Mouse (Mus musculus): ENCODE measurements around the gene Cish. TPM values are rescaled to one million over a fixed set of nuclear protein-coding genes. Genes with fewer than 3 reads are reported as not detected.

The Cish gene
- polyA plus RNA-seq, 1 experiment from 2014 or later = 4.9 TPM

- Histone ChIP-seq H3K4me3 (ENCODE audit: low read depth, low read length) (no peak overlapping the region), H3K9me3 (replicated peaks; ENCODE audit: control insufficient read depth, low read length) (no peaks in the 10 kb centered on the region), H3K4me1 (ENCODE audit: control insufficient read depth, insufficient read depth, low read length) (no peaks in the 10 kb centered on the region), H3K36me3 (ENCODE audit: control insufficient read depth, insufficient read depth, low read length) (no peaks in the 10 kb centered on the region), H3K9ac (ENCODE audit: low read length) (no peak overlapping the region), H3K4me2 (ENCODE audit: low read length) (no peak overlapping the region), H3K27me3 (replicated peaks; ENCODE audit: control insufficient read depth, insufficient read depth, low read length) (no peaks in the 10 kb centered on the region), H3K27ac (ENCODE audit: low read depth, low read length) (no peak overlapping the region)
- DNase-seq (ENCODE audit: low spot score) (no peak), ATAC-seq (no peak)
- WGBS = 79% methylated on average over 7 of the region's 7 CpGs
Measured at GRCm38 (mm10) chr9:107271177-107271938, 24.5 kb upstream of the Cish start.

GRCm38 (mm10) chr9:107272284-107272683 is 23.5 kb upstream of the Cish start:
- DNase-seq (ENCODE audit: low spot score) (no peak), ATAC-seq (no peak)
- H3K4me3 ChIP-seq (ENCODE audit: low read depth, low read length) = no peak overlapping the region
- H3K27ac ChIP-seq (ENCODE audit: low read depth, low read length) = no peak overlapping the region
- no peak overlapping the region for H3K4me2 ChIP-seq (ENCODE audit: low read length)
- no peaks in the 10 kb centered on the region for H3K36me3 ChIP-seq (ENCODE audit: control insufficient read depth, insufficient read depth, low read length)
- no peak overlapping the region for H3K9ac ChIP-seq (ENCODE audit: low read length)
- H3K9me3 ChIP-seq (replicated peaks; ENCODE audit: control insufficient read depth, low read length) = no peaks in the 10 kb centered on the region
- H3K27me3 ChIP-seq (replicated peaks; ENCODE audit: control insufficient read depth, insufficient read depth, low read length) = no peaks in the 10 kb centered on the region
- 80% methylated on average over 4 of the region's 4 CpGs for WGBS
- no peaks in the 10 kb centered on the region for H3K4me1 ChIP-seq (ENCODE audit: control insufficient read depth, insufficient read depth, low read length)

GRCm38 (mm10) chr9:107273184-107273583 is 22.6 kb upstream of the Cish start:
- Histone ChIP-seq H3K9ac (ENCODE audit: low read length) (no peak overlapping the region), H3K4me1 (ENCODE audit: control insufficient read depth, insufficient read depth, low read length) (no peaks in the 10 kb centered on the region), H3K9me3 (replicated peaks; ENCODE audit: control insufficient read depth, low read length) (no peaks in the 10 kb centered on the region), H3K27ac (ENCODE audit: low read depth, low read length) (no peak overlapping the region), H3K36me3 (ENCODE audit: control insufficient read depth, insufficient read depth, low read length) (no peaks in the 10 kb centered on the region), H3K27me3 (replicated peaks; ENCODE audit: control insufficient read depth, insufficient read depth, low read length) (no peaks in the 10 kb centered on the region), H3K4me2 (ENCODE audit: low read length) (no peak overlapping the region), H3K4me3 (ENCODE audit: low read depth, low read length) (no peak overlapping the region)
- ATAC-seq (no peak), DNase-seq (ENCODE audit: low spot score) (no peak)
- WGBS = 78% methylated on average over 10 of the region's 10 CpGs

- Histone ChIP-seq H3K9ac (ENCODE audit: low read length) (no peak overlapping the region), H3K4me1 (ENCODE audit: control insufficient read depth, insufficient read depth, low read length) (peaks cover 4% of the 10 kb centered on the region), H3K36me3 (ENCODE audit: control insufficient read depth, insufficient read depth, low read length) (no peaks in the 10 kb centered on the region), H3K27ac (ENCODE audit: low read depth, low read length) (no peak overlapping the region), H3K27me3 (replicated peaks; ENCODE audit: control insufficient read depth, insufficient read depth, low read length) (no peaks in the 10 kb centered on the region), H3K9me3 (replicated peaks; ENCODE audit: control insufficient read depth, low read length) (no peaks in the 10 kb centered on the region), H3K4me2 (ENCODE audit: low read length) (no peak overlapping the region), H3K4me3 (ENCODE audit: low read depth, low read length) (no peak overlapping the region)
- DNase-seq (ENCODE audit: low spot score) = no peak
- 48% methylated on average over 6 of the region's 6 CpGs for WGBS
- ATAC-seq = no peak
Measured at GRCm38 (mm10) chr9:107274751-107275150, 21.1 kb upstream of the Cish start.

GRCm38 (mm10) chr9:107275710-107276109 is 20.1 kb upstream of the Cish start:
- H3K36me3 ChIP-seq (ENCODE audit: control insufficient read depth, insufficient read depth, low read length) = no peaks in the 10 kb centered on the region
- no peak overlapping the region for H3K9ac ChIP-seq (ENCODE audit: low read length)
- no peak overlapping the region for H3K27ac ChIP-seq (ENCODE audit: low read depth, low read length)
- H3K27me3 ChIP-seq (replicated peaks; ENCODE audit: control insufficient read depth, insufficient read depth, low read length) = no peaks in the 10 kb centered on the region
- no peak overlapping the region for H3K4me2 ChIP-seq (ENCODE audit: low read length)
- H3K9me3 ChIP-seq (replicated peaks; ENCODE audit: control insufficient read depth, low read length) = no peaks in the 10 kb centered on the region
- H3K4me1 ChIP-seq (ENCODE audit: control insufficient read depth, insufficient read depth, low read length) = peaks cover 4% of the 10 kb centered on the region
- H3K4me3 ChIP-seq (ENCODE audit: low read depth, low read length) = no peak overlapping the region
- 79% methylated on average over 5 of the region's 5 CpGs for WGBS
- no peak for ATAC-seq
- no peak for DNase-seq (ENCODE audit: low spot score)

GRCm38 (mm10) chr9:107277603-107278002 is 18.2 kb upstream of the Cish start:
- peaks cover 4% of the 10 kb centered on the region for H3K4me1 ChIP-seq (ENCODE audit: control insufficient read depth, insufficient read depth, low read length)
- H3K9me3 ChIP-seq (replicated peaks; ENCODE audit: control insufficient read depth, low read length) = no peaks in the 10 kb centered on the region
- H3K4me2 ChIP-seq (ENCODE audit: low read length) = no peak overlapping the region
- no peaks in the 10 kb centered on the region for H3K27me3 ChIP-seq (replicated peaks; ENCODE audit: control insufficient read depth, insufficient read depth, low read length)
- no peak overlapping the region for H3K27ac ChIP-seq (ENCODE audit: low read depth, low read length)
- DNase-seq (ENCODE audit: low spot score) = no peak
- ATAC-seq = no peak
- H3K36me3 ChIP-seq (ENCODE audit: control insufficient read depth, insufficient read depth, low read length) = no peaks in the 10 kb centered on the region
- no peak overlapping the region for H3K9ac ChIP-seq (ENCODE audit: low read length)
- WGBS = 87% methylated on average over 7 of the region's 7 CpGs
- no peak overlapping the region for H3K4me3 ChIP-seq (ENCODE audit: low read depth, low read length)

GRCm38 (mm10) chr9:107278126-107278525 is 17.7 kb upstream of the Cish start:
- Histone ChIP-seq H3K9me3 (replicated peaks; ENCODE audit: control insufficient read depth, low read length) (no peaks in the 10 kb centered on the region), H3K9ac (ENCODE audit: low read length) (no peak overlapping the region), H3K27me3 (replicated peaks; ENCODE audit: control insufficient read depth, insufficient read depth, low read length) (no peaks in the 10 kb centered on the region), H3K36me3 (ENCODE audit: control insufficient read depth, insufficient read depth, low read length) (no peaks in the 10 kb centered on the region), H3K4me3 (ENCODE audit: low read depth, low read length) (no peak overlapping the region), H3K4me1 (ENCODE audit: control insufficient read depth, insufficient read depth, low read length) (peaks cover 4% of the 10 kb centered on the region), H3K27ac (ENCODE audit: low read depth, low read length) (no peak overlapping the region), H3K4me2 (ENCODE audit: low read length) (no peak overlapping the region)
- ATAC-seq (no peak), DNase-seq (ENCODE audit: low spot score) (no peak)
- WGBS = 49% methylated on average over 4 of the region's 4 CpGs

- Histone ChIP-seq H3K9me3 (replicated peaks; ENCODE audit: control insufficient read depth, low read length) (no peaks in the 10 kb centered on the region), H3K27ac (ENCODE audit: low read depth, low read length) (no peak overlapping the region), H3K36me3 (ENCODE audit: control insufficient read depth, insufficient read depth, low read length) (no peaks in the 10 kb centered on the region), H3K4me1 (ENCODE audit: control insufficient read depth, insufficient read depth, low read length) (peaks cover 4% of the 10 kb centered on the region), H3K9ac (ENCODE audit: low read length) (no peak overlapping the region), H3K4me3 (ENCODE audit: low read depth, low read length) (no peak overlapping the region), H3K4me2 (ENCODE audit: low read length) (no peak overlapping the region), H3K27me3 (replicated peaks; ENCODE audit: control insufficient read depth, insufficient read depth, low read length) (no peaks in the 10 kb centered on the region)
- peak; percentile 40; the same call in 1 of the 2 replicates for ATAC-seq
- 52% methylated on average over 8 of the region's 8 CpGs for WGBS
- DNase-seq (ENCODE audit: low spot score) = peak; percentile 46
Measured at GRCm38 (mm10) chr9:107278527-107279377, 17.1 kb upstream of the Cish start.

All from forebrain, embryonic 14.5 days (tissue).